Comparison of ENCODE assay signal across 27 mouse cellular contexts in the genomic region with DNA sequence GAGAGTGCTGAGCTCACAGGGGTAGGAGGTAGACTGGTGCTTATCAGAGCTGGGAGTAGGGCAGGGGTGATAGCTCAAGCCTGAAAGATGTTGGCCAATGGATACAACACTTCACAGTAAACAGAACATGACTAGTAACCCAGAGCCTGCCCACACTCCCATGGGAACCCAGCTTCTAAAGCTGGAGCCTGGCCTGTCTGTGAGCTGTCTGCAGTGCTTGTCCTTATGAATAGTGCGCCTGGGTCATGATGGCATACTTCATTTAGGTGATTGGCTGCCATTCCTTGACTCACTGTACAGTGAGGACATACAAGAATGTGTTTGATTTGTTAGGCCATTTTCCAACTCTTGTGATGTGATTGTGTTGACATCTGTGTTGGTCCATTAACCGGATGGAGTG.
"Had no signal": no experiment of that assay in that cellular context is flagged by ENCODE, and none has a peak within 500 bp of the region (broad histone marks: within the 10 kb centered on the region; RNA-seq: fewer than 3 reads in every experiment).

No protein-coding gene starts in this region.

- H3K4me2 ChIP-seq: heart, embryonic 11.5 days; heart, embryonic 13.5 days; heart, embryonic 15.5 days; hindbrain, embryonic 12.5 days; hindbrain, embryonic 14.5 days; limb, embryonic 13.5 days; limb, embryonic 15.5 days; liver, embryonic 12.5 days had no signal

- ATAC-seq: hindbrain, embryonic 16.5 days; inflammation-experienced regulatory T-cells, adult 6 months; intestine, postnatal 0 days; liver, embryonic 12.5 days had no signal

- H3K27me3 ChIP-seq: heart, embryonic 13.5 days; heart, embryonic 15.5 days; hindbrain, embryonic 12.5 days; limb, embryonic 13.5 days; limb, embryonic 15.5 days; liver, embryonic 12.5 days had no signal

- DNase-seq: gastrocnemius, adult 2 months; gastrocnemius, postnatal 10 days; gastrocnemius, postnatal 25 days; heart, adult 18-20 months; heart, postnatal 14 days; heart, postnatal 4 days; kidney, adult 18-20 months; kidney, adult 8-10 months; kidney, postnatal 10 days; kidney, postnatal 25 days; kidney, postnatal 4 days; left cerebral cortex, postnatal 4 days had no signal

- H3K27ac ChIP-seq: gastrocnemius, adult 2 months; heart, embryonic 13.5 days; heart, embryonic 15.5 days; hindbrain, embryonic 10.5 days; hindbrain, embryonic 12.5 days; hindbrain, embryonic 14.5 days; layer of hippocampus, adult 2 months; left cerebral cortex, adult 2 months; limb, embryonic 13.5 days; limb, embryonic 15.5 days; liver, embryonic 12.5 days; liver, embryonic 14.5 days had no signal

- H3K9me3 ChIP-seq: heart, embryonic 13.5 days; heart, embryonic 15.5 days; hindbrain, embryonic 10.5 days; hindbrain, embryonic 12.5 days; limb, embryonic 13.5 days; limb, embryonic 15.5 days; liver, embryonic 12.5 days had no signal

- H3K36me3 ChIP-seq: heart, embryonic 13.5 days; heart, embryonic 15.5 days; hindbrain, embryonic 10.5 days; hindbrain, embryonic 12.5 days; limb, embryonic 13.5 days; limb, embryonic 15.5 days; liver, embryonic 12.5 days had no signal

- H3K9ac ChIP-seq: heart, embryonic 13.5 days; heart, embryonic 15.5 days; hindbrain, embryonic 12.5 days; hindbrain, embryonic 14.5 days; limb, embryonic 13.5 days; limb, embryonic 15.5 days; liver, embryonic 12.5 days; liver, embryonic 14.5 days had no signal

- H3K4me3 ChIP-seq: gastrocnemius, adult 2 months; heart, embryonic 13.5 days; heart, embryonic 15.5 days; hindbrain, embryonic 10.5 days; hindbrain, embryonic 12.5 days; layer of hippocampus, adult 2 months; left cerebral cortex, adult 2 months; limb, embryonic 13.5 days; limb, embryonic 15.5 days; liver, embryonic 12.5 days had no signal

- H3K4me1 ChIP-seq: heart, embryonic 15.5 days; hindbrain, embryonic 10.5 days; limb, embryonic 13.5 days; limb, embryonic 15.5 days had no signal
